Comparison of ENCODE assay signal across 17 mouse cellular contexts in genomic region chr14:114485781-114486180, GRCm38 (mm10).
"Had no signal": no experiment of that assay in that cellular context is flagged by ENCODE, and none has a peak within 500 bp of the region (broad histone marks: within the 10 kb centered on the region; RNA-seq: fewer than 3 reads in every experiment).

No protein-coding gene starts in this region.

- H3K36me3 ChIP-seq: neural tube, embryonic 12.5 days; neural tube, embryonic 13.5 days; neural tube, embryonic 15.5 days; stomach, embryonic 15.5 days had no signal

- H3K27ac ChIP-seq: neural tube, embryonic 12.5 days; neural tube, embryonic 13.5 days; neural tube, embryonic 15.5 days; stomach, embryonic 15.5 days; stomach, postnatal 0 days had no signal

- H3K4me1 ChIP-seq: neural tube, embryonic 12.5 days; neural tube, embryonic 13.5 days; neural tube, embryonic 15.5 days; stomach, embryonic 15.5 days had no signal

- H3K9ac ChIP-seq: neural tube, embryonic 12.5 days; neural tube, embryonic 13.5 days; neural tube, embryonic 15.5 days; stomach, embryonic 15.5 days had no signal

- DNase-seq: retina, postnatal 1 day; right cerebral cortex, adult 18-20 months; right cerebral cortex, postnatal 14 days; right cerebral cortex, postnatal 25 days; right cerebral cortex, postnatal 4 days; spleen, adult 18-20 months; thymus, adult 18-20 months; thymus, adult 2 months; thymus, postnatal 14 days; thymus, postnatal 25 days; thymus, postnatal 36 days; thymus, postnatal 4 days had no signal

- H3K9me3 ChIP-seq: neural tube, embryonic 12.5 days; neural tube, embryonic 13.5 days; neural tube, embryonic 15.5 days; stomach, embryonic 15.5 days had no signal

- H3K4me2 ChIP-seq: neural tube, embryonic 12.5 days; neural tube, embryonic 13.5 days; neural tube, embryonic 15.5 days; stomach, embryonic 15.5 days had no signal

- H3K4me3 ChIP-seq: neural tube, embryonic 12.5 days; neural tube, embryonic 13.5 days; neural tube, embryonic 15.5 days; stomach, embryonic 15.5 days had no signal

- H3K27me3 ChIP-seq: neural tube, embryonic 12.5 days; neural tube, embryonic 13.5 days; neural tube, embryonic 15.5 days; stomach, embryonic 15.5 days had no signal
